Mouse (Mus musculus) 3134 (cell line): ENCODE measurements around the gene Phpt1.

Experiments
- DNase-seq: peaks from one replicate; pipeline ENCODE4 v3.0.0-alpha.2; 2011; ENCODE audit warnings: low spot score; ENCODE audit not compliant: insufficient read length; ENCODE audit errors: extremely low read depth

Phpt1 gene

DNA sequence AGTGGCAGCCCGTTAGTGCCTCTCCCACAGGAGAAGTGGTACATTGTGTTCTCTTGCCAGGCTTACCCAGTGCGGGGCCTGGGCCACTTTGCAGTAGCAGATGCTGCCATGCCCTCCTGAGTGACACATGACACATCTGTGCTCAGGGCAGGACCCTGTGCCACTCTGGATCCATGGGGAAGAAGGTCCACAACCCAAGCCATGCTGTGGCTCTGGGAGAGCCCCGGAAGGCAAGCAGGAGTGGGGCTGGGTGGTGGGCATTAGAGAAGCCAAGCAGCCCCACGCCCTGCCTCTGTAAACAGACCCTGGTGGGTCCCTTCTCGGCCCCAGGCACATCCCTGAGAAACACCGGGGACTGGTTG, 8.1 kb upstream of the Phpt1 start:
- DNase-seq = no peak

DNA sequence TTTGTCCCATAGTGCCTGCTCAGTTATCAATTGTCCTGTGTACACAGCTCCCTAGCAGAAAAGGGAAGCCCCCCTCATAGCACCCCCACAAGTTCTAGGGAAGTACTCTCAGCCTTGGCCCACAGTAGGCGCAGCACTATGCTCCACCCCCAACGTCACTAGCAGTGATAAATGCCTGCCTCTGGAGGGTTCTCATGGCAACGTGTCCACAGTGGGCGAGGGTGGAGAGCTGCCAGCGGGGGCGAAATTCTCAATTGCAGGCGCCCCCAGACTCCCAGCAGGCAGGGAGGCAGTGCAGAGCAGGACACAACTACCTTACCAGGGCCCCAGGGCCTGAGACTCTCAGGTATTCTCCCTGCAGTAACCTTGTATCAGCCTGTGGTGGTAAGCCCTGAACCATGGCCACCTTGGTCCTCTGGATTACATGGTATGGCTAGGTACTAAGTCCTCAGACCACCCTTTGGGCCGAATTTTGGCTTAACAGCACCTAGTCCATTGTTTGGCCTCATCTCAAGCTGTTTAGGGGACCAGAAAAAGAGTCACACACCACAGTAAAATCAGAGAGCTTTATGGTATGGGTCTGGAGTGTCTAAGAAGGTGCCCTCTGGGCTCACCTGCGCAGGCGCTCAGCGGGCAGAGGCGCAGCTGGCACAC, 7.6 kb upstream of the Phpt1 start:
- DNase-seq = no peak

DNA sequence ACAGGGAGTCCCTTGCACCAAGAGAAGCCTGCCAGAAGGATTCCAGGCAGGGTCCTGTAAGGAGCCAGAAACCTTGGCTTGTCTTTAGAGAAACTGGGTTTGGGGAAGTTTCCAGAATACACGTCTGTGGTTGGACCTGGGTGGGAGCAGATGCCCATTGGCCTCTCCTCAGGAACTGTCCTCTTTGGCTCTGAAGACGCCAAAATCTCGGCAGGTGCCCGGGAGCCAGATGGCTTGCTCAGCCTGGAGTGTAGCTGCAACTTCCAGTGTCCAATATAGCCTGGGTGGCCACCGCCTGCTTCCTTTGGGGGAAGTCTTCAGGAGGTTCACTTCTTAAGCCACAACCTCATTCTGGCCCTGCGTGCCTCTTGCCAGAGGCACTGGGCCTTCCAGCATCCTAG, 6.9 kb upstream of the Phpt1 start:
- DNase-seq = no peak

DNA sequence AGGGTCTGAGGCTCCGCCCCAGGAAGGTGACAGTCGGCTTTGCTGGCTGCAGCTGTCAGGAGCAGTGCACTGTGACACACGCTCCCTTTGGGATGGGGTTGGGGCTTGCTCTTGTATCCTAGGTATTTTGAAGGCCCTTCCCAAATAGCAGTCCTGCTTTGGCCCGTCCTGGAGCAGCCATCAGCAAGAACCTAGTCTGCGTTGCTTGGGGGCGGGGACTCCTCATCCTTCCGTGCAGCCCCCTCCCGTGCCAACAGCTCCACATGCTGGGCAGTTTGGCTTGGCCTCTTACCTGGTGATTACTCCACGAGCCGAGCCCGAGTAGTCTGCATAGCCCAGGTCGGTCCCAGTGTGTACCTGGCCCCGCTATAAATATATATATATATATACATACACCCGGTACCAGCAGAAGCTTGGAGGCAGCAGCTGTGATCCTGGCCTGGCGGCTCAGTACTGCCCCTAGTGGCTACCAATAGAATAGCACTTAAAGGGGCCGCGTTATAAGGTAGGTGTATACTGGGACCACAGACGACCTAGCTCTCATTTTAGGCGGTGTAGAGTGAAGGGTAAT, 6.4 kb upstream of the Phpt1 start, which contains the start of gene Ajm1:
TSS of gene Ajm1 (minus strand) at position 464 of the 571 bp plus-strand sequence.
- peak; percentile 42 for DNase-seq

DNA sequence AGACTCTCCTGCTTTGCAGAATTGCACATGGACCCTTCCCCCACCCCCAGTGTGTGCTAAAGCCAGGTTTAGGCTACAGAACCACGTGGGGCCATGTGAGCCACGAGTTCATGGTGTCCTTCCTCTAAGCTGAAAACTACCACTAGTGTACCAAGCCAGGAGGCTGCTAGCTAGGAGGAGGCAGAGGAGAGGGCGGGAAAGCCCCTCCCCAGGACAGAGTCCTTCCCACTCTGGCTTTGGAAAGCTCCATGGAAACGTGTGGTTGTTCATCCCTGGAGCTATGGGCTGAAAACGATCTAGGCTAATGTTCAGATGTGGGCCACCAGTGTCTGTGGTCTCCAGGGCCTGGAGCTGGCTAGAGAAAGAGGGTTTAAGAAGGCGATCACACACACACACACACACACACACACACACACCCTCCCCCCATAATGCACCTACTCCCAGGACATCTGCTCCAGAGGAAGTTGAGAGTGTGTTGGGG, 5.6 kb upstream of the Phpt1 start:
- DNase-seq = no peak

DNA sequence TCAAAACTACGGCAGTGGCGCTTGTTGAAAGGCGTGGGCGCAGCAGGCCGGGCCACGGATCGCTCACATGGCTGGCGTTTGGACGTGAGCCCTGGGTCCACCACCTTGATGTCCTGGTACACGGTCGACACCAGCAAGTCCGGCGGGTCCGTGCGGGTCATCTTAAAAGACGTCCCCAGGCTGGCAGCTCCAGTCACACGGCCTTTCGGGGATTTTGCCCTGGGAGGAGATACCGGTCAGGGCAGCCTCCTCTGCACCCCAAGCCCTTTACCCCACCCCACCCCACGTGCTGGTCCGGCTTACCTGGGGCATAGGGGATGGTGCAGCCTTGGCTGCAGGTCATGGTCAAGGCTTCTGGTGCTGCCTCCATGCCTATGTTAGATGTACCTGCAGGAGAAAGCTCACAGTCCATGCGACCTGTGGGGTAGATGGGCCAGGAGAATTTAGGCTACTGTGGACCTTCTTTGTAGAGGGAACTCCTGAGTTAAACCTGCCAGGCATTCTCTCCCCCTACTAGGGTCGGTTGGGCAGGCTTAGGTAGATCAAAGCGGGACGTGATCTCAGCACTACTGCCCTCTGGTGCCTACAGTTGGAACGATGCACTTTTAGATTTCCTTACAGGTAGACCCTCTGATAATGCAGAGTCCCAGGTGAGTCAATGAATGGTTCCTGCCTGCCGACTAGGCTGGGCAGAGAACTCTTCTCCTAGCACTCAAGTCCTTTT, 4.9 kb upstream of the Phpt1 start:
- no peak for DNase-seq

DNA sequence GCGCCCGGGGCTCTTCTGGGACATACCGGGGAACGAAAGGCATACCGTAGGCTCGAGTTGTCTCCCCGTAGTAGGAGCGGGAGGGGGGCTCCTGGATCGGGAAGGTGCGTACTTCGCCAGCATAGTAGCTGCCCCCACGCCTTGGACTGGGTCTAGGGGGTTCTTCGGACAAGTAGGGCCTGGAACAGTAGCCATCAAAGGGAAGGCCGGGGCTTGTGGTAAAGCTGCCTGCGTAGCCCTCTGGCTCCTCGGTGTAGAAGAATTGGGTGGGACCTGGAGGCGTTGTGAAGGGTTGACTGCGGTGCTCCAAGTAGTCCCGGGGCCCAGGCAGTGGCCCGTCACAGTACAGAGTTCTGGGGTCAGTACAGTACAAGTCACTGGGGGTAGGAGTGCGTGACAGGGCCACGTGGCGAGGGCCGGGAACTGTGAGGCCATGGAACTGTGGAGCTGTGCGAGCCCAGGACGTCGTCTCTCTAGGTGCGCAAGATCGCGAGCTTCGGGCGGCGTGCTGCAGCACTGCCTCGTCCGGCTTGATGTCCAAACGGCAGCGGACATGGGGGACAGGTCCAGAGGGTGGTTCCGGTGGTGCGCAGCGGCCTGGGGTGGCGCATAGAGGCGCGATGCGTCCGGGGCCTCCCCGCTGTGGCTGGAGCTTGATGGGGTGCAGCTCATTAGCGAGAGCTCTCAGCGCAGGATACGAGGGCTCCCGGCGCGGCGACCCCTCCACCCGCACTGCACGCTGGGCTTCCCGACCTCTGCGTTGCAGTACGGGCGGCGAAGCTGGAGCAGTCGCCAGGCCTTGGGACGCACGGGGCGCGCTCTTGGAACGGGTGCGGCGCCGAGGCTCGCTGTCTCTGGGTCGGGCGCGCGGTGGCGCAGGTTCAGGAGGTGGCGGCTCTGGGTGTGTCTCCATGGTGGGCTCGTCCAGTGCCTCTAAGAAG, 4.0 kb upstream of the Phpt1 start:
- DNase-seq = no peak

DNA sequence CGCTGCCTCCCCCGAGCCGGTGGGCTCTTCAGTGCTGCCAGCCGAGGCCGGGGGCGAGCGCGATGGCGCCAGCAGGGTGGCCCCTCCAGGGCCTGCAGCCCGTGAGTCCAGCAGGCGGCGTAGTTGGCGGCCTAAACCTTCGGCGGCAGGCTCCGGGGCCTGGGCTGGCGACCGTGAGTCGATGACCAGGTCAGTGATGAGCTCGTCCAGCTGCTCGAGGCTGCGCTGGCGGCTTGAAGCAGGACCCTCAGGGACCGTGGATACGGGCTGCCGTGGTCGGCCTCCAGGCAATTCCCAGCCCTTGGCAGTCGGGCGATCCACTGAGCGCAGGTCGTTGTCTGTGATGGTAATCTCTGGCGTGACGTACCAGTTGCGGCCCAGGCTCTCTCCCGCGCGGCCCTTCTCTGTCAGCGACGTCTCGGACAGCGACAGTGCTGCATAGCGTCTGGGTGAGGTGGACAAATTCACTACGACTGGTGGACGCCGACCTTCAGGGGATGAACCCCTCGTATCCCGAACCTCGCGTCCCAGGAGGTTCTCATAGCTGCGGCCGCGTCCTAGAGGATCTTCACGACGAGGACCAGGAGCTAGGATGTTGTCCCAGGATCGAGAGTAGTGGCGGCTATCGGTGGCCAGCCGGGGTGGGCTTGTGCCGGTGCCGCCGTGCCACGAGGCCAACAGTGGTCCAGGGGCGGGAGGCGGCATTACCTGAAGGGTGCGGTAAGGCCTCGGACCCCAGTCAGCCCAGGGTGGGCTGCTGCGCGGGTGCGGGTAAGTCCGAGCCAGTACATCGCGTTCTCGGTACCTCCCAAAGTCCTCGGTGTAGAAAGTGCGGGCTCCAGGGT, 3.1 kb upstream of the Phpt1 start:
- DNase-seq = no peak

DNA sequence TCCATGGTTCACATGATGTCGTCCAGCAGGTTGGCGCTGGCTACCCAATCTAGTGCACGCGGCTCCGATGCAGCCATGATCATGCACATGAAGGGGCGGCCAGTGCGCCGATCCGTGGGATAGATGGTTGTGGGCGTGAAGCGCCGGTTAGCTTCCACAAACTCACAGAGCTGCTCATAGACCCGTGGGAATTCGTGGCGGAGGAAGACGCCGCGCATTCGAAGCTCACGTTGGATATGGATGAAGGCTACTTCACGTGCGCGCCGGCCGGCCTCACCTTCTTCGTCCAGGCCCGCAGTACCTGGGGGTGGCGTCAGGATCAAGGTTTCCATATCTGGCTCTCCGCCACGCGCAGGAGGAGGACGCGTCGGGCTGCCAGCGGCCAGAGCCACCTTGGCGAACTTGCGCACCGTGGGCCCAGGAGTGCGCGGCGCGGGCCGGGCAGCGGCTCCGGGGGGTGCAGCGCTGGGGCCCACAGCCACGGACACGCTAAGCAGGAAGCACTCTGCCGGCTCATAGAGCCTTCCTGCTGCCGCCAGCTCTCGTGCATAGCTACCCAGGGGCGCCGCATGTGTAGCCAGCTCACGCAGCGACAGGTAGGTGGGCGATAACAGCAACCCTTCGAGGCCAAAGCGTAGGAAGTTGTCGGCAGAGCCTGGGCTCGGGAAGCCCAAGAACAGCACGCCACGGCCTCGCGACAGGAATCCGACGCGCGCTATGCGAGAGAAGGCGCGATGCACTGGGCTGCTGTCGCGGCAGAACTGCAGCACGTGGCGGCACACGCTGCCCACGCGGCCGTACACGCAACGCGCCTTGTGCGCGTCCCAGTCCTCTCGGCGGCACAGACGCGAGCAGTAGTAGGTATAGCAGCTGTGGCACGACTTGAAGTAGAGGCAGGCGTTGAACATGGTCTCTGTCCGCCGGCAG, 2.2 kb upstream of the Phpt1 start:
- no peak for DNase-seq

DNA sequence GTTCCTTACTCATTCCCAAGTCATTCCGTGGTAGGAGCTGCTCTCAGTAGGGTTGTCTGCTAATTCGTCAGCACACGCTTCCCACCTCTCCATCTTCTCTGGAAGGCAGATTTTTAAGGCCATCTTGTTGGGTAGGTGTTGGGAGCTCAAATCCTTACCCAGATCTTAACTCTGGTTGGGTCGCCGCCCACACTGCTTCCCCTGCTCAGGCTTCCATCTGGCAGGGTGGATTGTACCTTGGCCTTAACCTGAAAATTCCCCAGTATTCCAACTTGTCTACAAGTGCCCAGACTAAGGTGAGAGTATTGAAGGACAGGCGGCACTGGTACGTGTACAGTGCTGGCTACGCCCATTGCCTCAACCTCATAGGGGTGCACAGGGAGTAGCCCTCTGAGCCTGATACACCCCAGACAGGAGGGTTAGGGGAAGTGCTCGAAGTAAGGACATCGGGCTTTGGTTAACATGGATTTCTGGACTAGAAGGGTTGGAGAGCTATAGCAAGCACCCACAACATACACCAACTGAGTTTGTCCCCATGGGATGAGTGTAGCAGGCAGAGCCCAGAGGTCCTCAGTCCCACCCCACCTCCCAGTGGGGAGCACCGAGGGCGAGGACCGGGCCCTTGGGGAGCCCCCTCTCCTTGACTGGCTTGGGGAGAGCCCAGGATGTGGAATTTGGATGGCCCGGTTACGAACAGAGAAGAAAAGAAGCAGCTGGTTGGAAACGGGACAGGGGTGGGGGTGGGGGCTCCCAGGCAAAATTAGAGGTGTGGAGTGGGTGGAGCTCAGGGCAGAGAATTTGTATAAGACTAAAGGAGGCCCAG, 1.2 kb upstream of the Phpt1 start:
- DNase-seq = no peak

DNA sequence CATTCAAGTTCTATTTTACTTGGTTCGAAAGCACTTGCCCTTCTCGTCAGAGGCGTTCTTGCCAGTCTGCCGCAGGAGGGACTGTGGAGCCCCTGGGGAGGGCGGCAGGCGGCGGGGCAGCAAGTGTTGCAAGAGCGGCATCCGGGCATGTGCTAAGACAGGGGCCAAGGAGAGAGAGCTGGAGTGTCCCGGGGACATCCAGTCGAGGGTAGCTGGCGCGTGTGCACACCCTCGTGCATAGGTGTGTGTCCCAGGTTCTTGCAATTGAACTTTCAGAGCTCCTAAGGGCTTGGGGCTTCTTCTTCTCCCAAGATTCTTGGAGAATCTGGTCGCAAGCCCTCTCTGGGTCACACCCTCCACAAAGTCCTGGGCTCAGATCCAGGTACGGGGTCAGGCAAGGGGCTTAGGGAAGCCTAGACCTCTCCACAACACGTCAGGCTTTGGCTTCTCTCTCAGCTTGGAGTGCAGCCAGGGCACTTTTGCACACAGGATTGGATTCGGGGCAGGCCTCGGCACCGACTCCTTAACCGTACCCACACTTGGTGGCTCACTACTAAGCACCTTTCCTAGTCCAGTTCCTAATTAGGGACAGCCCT, 506 bp upstream of the Phpt1 start:
- peak; percentile 72 for DNase-seq

DNA sequence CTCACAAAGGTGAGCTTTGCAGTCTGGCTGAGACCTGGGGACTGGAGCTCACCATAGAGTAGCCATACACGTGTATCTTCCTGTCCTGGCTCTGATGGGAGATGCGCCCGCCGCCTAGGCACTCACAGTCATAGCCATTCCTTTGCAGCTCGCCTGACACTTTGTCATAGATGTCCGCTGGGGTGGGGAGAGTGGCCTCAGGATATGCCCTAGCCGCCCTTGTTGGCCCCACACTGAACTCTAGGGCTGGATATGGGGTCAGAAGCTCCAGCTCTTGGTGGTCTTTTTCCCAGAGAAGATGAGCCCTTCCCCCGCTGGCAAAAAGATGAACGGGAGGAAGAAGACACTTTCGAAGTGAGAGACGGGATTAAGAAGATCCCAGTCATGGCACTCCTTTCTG, 888 bp downstream of the Phpt1 start:
- no peak for DNase-seq

DNA sequence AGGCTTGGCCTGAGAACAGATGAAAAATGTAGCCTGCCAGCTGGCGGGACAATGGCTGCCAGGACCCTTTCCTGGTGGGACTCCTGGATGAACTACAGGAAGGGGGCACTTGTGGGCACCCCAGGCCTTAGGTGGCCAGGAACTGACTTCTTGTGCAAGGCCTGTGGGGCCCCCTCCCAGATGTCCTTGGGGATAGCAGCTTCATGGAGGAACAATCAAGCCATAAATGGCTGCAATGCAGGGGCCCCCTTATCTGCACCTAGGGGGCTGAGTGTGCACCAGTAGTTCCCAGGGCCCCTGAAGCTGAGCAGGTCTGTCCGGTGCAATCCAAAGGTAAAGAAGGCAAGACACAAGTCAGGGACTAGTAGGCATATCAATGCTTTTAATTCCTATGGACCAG, 2.0 kb downstream of the Phpt1 start:
- no peak for DNase-seq

DNA sequence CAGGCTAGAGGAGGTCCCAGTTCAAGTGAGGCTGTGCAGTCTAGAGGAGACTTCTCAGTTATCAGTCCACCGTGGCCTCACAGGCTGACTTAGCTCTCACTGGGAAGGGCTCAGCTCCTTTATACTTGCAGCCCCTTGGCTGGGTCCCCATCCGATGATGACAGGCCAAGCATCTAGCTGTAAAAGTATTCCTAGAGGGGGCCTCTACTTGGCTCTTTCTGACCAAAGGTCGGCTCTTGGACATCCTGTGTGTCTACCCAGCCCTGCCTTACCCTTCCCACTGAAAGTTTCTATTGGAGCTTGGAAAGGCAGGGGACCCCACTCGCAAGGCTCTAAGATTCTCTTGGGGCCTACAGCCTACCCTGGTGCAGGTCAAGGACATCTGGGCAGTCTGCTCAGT, 3.8 kb downstream of the Phpt1 start:
- no peak for DNase-seq

DNA sequence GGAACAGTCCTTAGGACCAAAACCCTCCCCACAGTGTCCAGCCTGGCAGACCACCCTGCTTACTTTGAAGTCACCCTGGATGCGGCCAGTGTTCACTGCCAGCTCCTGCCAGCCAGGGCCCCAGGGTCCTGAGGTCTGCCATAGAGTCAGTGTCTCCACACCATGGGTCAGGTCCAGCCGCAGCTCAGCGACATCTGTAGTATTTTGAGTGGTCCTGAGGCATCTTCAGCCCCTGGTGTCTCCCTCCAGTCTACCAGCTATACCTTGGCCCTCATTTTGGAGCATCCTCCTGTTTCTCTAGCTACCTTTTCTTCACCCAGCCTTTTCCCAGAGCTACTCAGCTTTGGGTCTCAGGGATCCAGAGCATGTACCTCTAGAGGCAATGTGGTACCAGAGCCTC, 5.7 kb downstream of the Phpt1 start:
- no peak for DNase-seq

DNA sequence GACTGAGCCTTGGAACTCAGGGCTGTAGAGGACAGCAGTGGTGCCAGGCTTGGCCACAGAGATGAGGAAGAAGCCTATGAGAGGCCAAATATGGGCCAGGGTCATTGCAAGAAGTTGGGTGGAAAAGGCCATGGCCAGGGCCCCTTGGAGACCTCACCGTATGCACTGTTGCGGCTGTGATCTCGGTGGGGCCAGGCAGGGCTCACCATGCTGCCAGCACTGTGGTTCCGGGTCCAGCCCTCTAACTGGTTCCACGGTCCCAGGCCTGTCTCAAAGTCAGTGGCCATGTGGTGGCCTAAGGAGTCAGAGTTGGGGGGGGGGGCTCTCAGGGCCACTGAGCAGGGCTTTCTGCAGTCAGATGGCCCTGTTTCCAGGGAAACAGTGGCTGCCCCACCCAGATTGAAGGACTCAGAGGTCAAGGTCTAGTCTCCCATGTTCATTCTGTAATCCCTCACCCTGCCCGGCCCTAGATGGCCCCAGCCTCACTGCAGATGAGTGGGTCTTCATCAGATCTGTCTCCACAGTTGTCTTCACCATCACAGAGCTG, 6.5 kb downstream of the Phpt1 start:
- no peak for DNase-seq

DNA sequence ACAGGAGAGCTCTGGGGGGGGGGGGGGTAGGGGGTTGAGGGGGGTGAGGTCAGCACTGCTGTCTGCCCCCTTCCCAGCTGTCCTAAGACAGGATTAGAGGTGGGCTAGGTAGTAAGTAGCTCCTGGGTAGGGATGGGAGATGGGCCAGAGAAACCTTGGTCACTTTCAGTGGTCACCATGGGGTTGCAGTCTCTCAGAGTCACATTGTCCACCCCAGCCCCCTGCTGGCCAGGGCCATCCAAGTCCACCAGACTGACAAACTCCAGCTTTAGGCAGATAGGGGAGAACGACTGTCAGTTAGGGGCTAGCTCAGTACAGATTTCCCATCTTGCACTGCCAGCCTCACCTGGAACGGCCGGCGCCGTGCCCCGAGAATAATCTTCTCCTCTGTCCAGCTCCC, 8.5 kb downstream of the Phpt1 start:
- DNase-seq = no peak

DNA sequence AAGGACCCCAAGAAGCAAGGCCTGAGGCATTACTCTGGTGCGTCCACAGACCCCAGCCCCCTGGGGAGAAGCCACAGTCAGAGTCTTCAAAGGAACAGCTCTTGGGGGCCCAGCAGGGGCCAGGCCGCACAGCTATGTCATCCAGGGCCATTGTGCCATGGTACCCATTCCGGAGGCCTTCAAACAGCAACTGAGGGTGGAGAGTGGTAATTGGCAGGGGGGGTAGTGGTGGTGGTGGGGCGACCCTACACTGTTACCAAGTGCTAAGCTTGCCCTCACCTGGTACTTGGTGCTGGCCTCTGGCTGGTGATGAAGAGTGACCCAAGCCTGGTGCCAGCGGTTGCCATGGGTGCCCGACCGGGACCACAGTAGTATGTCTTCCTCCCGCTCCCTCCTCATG, 9.3 kb downstream of the Phpt1 start:
- DNase-seq = no peak
